Mouse (Mus musculus) lung, adult 10 weeks (tissue): ENCODE results near the gene Zfp94. TPM values are rescaled to one million over a fixed set of nuclear protein-coding genes. Genes with fewer than 3 reads are reported as not detected.

Experiments used
- polyA plus RNA-seq: library from polyadenylated mRNA; stranded (reverse); fragments of 350-450 nt; fragmentation: Illumina TruSeq; extraction: RNeasy Lipid Tissue Mini Kit (QIAGEN cat#74804); gene quantifications from one replicate; pipeline ENCODE4 v1.2.3, GENCODE M21; 2014; ENCODE audit warnings: low read depth, low replicate concordance; ENCODE audit not compliant: insufficient read depth

Zfp94 gene
- 5.2 TPM for polyA plus RNA-seq

DNA sequence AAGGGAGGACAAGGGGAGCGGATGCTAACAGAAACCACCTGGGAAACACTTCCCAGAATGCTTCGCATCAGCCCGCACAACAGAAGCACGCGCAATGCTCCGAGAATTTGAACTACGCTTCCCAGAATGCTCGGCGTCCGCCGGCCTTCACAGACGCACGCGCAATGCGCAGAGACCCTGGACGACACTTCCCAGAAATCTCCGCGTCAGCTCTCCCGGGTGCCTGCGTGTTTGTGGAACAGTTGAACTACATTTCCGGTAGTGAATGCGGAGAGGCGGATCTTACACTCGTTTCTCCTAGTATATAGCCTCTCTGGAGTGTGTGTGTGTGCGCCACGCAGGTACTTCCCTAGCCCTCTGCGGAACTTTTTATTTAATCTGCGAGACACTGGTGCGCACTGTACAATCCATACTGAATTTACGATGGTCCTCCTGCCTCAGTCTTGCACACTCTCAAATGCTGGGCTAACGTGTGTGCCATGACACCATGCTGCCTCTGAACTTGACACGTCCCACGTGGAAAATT, at the start of gene Zfp94:
Gene Zfp94 (minus strand): TSS at position 100 of the 526 bp plus-strand sequence.

DNA sequence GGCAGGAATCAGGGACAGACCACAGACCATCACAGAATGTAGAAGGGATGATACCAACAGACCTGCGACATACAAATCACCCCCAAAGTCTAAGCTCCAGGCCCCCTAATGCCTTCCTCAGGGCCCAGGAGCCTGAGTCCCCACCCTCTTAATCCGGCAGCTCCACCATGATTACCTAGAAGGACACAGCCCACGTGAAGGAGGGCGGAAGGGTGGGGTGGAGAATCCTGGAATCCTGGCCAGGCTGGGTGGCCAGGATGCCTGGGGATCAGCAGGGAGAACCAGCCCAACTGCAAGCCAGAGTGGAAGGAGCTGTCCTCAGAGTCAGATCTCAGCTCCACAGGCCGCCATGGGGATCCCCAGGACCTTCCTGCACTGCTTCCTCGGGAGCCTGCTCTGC, 32.4 kb upstream of the Zfp94 start, which contains the start of gene Lypd5:
Gene Lypd5 (plus strand): TSS at position 301 of the 400 bp plus-strand sequence.

DNA sequence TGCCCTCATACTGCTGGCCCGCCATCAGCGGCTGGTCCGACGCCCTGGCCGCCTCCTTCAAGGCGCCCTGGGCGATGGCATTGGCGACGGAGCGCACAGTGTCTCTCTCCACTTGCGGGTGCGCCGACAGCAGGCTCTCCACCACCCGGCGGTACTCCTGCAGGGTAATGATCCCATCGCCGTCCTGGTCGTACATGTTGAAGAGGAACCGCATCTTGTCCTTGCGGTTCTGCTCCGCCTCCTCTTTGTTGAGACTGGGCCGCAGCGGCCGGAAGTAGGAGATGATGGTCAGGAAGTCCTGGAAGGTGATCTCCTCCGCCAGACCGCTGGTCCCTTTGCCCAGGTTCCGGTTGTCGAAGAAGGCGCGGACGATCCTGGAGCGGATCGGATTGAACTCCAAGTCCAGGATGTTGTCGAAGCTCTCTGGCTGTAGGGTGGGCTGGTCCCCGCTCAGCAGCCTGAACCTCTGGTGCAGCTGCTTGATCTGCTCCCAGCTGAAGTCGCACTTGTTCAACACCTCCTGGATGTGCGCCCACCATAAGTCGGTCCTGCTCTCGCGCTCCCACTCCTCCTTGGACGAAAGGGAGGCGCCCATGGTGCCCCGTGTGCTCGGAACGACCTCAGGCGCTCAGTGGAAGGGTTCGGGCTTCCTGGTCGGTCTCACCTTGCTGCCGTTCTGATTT, 17.0 kb upstream of the Zfp94 start, which contains the start of gene Tescl:
Gene Tescl (minus strand): TSS at position 633 of the 683 bp plus-strand sequence.

DNA sequence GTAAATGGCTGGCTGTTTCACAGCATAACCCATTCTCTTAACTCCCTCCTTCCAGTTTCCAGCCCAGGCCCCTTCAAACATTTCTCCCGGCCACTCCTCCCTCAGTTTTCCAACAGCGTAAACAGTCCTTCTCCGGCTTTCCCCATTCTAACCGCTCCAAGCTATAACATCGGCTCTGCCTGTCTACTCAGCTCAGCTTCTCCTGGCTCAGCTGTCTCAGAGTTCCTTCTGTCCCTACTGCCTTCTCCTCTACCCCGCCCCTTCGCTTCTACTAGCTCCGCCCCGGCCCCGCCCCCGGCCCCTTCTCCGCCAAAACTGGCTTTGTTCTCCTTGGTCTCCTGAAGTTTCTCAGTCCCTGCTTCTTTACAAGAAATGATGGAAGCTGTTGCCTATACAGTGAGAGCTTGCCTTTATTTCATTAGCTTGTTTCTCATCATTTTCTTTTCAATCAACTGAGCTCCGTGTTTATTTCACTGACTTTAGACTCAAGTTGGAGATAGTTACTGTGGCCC, 15.6 kb downstream of the Zfp94 start, which contains the start of gene Zfp61:
Gene Zfp61 (minus strand): TSS at position 462 of the 512 bp plus-strand sequence.

DNA sequence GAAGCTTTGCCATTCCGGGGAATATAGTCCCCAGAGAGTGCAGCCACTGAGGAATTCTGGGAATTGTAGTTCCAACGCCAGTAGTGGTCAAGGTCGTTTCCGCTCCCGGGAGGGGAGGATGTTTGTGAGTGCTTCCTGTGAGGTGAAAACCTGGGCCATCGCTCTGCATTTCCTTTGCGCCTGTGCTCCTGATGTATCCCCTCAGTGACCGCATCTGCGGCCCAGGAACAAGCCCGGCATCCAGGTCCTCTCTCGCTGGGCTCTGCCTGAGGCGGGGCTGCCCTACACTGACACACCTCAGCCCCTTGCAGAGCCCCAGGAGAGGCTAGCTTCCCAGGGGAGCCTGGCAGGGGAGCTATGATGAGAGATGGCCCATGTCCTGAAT, 46.2 kb downstream of the Zfp94 start, which contains the start of gene Zfp93:
Gene Zfp93 (plus strand): TSS at position 133 of the 385 bp plus-strand sequence.

DNA sequence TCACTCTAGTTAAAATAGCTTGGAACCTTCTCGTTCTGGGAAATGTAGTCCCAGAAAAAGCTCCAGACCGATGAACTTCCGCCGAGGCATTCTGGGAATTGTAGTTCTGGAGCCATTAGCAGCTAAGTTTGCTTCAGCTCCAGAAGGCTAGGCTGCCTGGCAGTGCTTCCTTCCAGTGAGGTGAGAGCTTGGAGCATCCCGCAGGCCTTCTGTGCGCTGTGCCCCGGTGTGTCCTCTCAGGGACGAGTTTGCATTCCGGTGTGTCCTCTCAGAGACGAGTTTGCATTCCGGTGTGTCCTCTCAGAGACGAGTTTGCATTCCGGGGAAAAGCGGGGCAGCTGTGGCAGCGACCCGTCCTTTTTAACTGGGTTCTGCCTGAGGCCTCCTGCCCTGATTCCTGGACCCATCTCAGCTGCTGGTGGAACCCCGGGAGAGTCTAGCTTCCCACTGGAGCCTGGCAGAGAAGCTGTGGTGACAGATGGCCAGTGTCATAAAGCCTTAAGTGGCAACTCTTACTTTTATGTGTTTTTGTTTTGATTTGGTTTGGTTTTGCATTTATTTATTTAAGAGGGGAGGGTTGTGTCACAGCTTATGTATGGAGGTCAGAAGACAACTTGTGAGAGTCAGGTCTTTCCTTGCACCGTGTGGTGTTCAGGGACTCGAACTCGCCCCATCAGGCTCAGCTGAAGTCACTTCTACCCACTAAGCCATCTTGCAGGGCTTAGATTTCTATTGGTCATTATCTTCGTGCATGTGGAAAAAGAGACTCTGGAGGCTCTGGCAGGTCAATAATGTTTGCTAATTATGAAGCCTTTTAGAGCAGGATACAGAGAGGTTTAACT, 61.6 kb downstream of the Zfp94 start, which contains the start of gene Zfp108:
Gene Zfp108 (plus strand): TSS at position 162 of the 842 bp plus-strand sequence.

Other genes with a start within 250 kb of the Zfp94 start
- 12.8 TPM for gene Zfp180, start 234.7 kb downstream of the Zfp94 start, polyA plus RNA-seq
- 0.94 TPM for gene Zfp112, start 204.4 kb downstream of the Zfp94 start, polyA plus RNA-seq
- gene Zfp235, start 182.5 kb downstream of the Zfp94 start, polyA plus RNA-seq = 4.7 TPM
- gene Zfp114, start 141.6 kb downstream of the Zfp94 start, polyA plus RNA-seq = 0.18 TPM
- gene Zfp111, start 105.2 kb downstream of the Zfp94 start, polyA plus RNA-seq = 2.8 TPM
- 0.72 TPM for gene Zfp109, start 79.1 kb downstream of the Zfp94 start, polyA plus RNA-seq
- 1.1 TPM for gene Zfp108, start 61.9 kb downstream of the Zfp94 start, polyA plus RNA-seq
- 2.4 TPM for gene Zfp93, start 46.2 kb downstream of the Zfp94 start, polyA plus RNA-seq
- 6.0 TPM for gene Zfp61, start 15.4 kb downstream of the Zfp94 start, polyA plus RNA-seq
- not detected for gene Tescl, start 17.3 kb upstream of the Zfp94 start, polyA plus RNA-seq
- gene Lypd5, start 32.5 kb upstream of the Zfp94 start, polyA plus RNA-seq = not detected
- gene Kcnn4, start 53.6 kb upstream of the Zfp94 start, polyA plus RNA-seq = 4.4 TPM
- gene Smg9, start 83.0 kb upstream of the Zfp94 start, polyA plus RNA-seq = 13.7 TPM
- gene Irgc1, start 135.6 kb upstream of the Zfp94 start, polyA plus RNA-seq = 0.29 TPM
- gene Plaur, start 145.8 kb upstream of the Zfp94 start, polyA plus RNA-seq = 48.8 TPM
- gene Cadm4, start 165.4 kb upstream of the Zfp94 start, polyA plus RNA-seq = 8.8 TPM
- gene Zfp428, start 190.3 kb upstream of the Zfp94 start, polyA plus RNA-seq = 2.8 TPM
- not detected for gene AC161166.1, start 195.8 kb upstream of the Zfp94 start, polyA plus RNA-seq
- 4.7 TPM for gene Irgq, start 214.0 kb upstream of the Zfp94 start, polyA plus RNA-seq
- not detected for gene Pinlyp, start 229.5 kb upstream of the Zfp94 start, polyA plus RNA-seq
- 16.8 TPM for gene Xrcc1, start 229.6 kb upstream of the Zfp94 start, polyA plus RNA-seq